Mouse (Mus musculus) ES-E14 (cell line): ENCODE data around the gene Ushbp1.
"Not testable (repeated sequence)": the region's sequence is repeated elsewhere in the genome, so short reads cannot be mapped to it uniquely, and the experiment has no call there.

ENCODE experiments used
- CHD2 ChIP-seq: IDR thresholded peaks from 2 replicates; pipeline ENCODE4 v1.6.1; 2014; ENCODE audit warnings: mild to moderate bottlenecking, low read depth, low read length, inconsistent platforms
- HCFC1 ChIP-seq: IDR thresholded peaks from 2 replicates; pipeline ENCODE4 v1.6.1; 2012; ENCODE audit warnings: low read length, inconsistent platforms, borderline replicate concordance; ENCODE audit not compliant: insufficient read depth
- MAFK ChIP-seq: IDR thresholded peaks from 2 replicates; pipeline ENCODE4 v1.6.1; 2014; ENCODE audit warnings: mild to moderate bottlenecking, low read depth, low read length, inconsistent platforms; ENCODE audit not compliant: insufficient read depth
- ZC3H11A ChIP-seq: IDR thresholded peaks from 2 replicates; pipeline ENCODE4 v1.6.1; 2012; ENCODE audit warnings: low read depth, mild to moderate bottlenecking, inconsistent platforms, low read length, borderline replicate concordance
- ZNF384 ChIP-seq: IDR thresholded peaks from 2 replicates; pipeline ENCODE4 v1.6.1; 2012; ENCODE audit warnings: low read depth, low read length, inconsistent platforms

DNA sequence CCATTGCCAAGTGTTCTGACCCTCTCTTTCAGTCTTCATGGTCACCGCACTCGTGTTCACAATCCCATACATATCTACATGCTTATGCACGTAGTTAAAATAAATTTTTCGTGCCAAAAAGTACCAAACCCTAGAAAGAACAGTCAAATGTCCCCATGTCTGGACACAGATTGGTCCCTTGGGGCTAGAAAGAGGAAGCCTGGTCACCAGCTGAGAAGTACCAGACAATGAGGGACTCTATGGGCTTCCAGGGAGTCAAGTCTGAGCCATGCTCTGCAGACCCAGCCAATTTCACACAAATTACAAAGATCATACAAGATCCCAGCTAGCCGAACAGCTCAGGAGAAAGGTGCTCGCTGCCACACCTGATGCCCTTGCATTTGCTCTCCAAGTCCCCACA, 57.8 kb downstream of the Ushbp1 start:
- not testable (repeated sequence) for TF ChIP-seq MAFK, ZC3H11A, ZNF384, HCFC1, CHD2
